Mouse (Mus musculus) urinary bladder, postnatal 10 days (tissue): Measurements from ENCODE around the gene Rfesd.

Experiments used
- DNase-seq: peaks from one replicate; pipeline ENCODE4 v3.0.0; 2022; ENCODE audit warnings: low spot score

Gene Rfesd

DNA sequence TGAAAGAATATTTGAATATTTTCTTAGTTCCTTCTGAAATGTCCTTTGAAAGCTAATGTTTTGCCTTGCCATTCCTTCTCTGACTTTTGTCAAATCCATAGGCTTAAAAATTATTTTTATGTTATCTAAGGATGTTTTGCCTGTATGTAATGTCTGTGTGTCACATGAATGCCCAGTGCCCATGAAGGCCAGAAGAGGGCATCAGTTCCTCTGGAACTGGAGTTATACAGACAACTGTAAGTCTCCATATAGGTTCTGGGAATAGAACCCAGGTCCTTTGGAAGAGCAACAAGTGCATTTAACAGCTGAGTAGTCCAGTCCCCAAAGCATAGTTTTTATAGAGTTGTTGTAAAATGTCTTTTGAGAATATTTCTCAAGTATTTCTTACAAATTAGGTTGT is 36.6 kb downstream of the Rfesd start:
- DNase-seq, result no peak

DNA sequence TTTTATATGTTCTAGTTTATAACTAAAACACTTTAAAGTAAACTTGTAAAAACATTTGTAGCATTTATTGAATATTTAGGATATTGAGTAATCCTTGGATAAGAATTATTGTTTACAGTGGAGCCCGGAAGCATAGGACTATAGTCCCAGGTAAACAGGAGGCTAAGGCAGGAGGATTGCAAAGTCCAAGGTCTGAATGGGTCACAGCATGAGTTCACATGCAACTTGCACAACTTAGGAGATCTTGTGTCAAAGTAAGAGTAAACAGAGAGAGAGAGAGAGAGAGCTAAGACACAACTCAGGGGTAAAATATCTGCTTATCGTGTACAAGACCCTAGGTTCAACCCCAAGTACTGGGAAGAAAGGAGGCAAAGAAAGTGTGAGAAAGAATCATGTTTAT is 41.9 kb downstream of the Rfesd start:
- no peak for DNase-seq

DNA sequence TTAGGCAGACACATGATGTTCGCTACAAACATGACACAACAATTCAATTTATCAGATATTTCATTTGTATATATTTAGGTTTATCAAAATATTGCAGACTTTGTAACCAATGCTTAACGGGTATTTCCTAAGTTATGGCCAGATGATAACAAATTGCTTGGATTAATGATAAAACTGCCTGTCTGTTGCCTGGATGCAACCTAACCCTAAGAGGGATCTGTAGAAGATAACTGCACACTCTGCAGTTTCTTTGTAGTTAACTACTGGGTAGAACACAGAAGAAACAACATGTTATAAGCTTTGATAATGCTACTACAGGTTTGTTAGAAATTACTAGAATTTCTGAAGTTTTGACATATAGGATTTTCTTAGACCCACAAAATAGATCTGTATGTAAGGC is 42.3 kb downstream of the Rfesd start:
- no peak for DNase-seq

DNA sequence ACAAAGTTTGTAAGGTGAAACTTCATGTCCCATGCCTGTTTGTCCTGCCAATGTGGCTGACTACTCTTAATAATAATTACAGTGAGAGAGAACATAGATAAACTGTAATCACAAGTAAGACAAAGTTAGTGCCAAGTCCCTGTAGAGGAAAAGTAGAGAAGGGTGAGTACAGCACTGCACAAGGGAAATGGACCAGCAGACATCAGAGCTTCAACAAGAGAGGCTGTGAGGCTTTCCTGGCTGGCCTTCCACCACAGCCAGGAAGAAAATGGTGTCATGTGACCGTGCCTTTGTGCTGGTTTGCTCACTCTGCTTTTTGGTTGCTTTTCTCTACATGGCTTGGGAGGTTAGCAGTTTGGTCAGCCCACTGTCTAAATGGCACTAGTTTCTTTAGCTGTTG is 42.9 kb downstream of the Rfesd start:
- DNase-seq, result no peak

DNA sequence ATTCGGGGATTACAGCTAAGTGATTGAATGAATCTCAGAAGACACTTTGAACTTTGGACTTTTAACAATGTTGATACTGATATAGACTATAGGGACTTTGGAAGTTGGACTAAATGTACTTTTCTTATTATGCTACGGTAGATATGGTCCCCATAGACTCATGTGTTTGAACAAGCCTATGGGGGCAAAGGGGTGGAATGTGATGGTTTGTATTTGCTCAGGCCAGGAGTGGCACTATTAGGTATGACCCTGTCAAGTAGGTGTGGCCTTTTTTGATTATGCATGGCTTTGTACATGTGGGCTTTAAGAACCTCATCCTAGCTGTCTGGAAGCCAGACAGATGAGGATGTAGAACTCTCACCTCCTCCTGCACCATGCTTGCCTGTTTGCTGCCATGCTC is 44.0 kb downstream of the Rfesd start:
- no peak for DNase-seq

DNA sequence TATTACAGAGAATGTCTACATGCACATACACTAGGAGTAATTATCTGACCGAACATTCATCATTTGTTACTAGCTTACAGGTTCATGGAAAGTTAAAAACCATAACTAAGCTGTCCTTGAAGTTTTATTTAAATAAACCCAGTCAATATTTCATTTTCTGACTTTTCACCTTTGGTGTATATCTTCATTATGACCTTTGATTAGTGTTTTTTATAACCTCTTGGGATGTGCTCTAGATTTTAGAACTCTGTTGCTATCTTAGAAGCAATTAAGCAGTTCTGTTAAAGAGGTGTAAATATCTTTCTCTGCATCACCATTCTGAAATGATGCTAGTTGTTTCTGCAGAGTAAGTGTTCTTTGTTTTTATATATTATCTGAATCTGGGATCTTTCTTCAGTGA is 51.7 kb downstream of the Rfesd start, which contains the start of gene Spata9:
TSS of gene Spata9 (plus strand) at position 301 of the 400 bp plus-strand sequence.
- no peak for DNase-seq

DNA sequence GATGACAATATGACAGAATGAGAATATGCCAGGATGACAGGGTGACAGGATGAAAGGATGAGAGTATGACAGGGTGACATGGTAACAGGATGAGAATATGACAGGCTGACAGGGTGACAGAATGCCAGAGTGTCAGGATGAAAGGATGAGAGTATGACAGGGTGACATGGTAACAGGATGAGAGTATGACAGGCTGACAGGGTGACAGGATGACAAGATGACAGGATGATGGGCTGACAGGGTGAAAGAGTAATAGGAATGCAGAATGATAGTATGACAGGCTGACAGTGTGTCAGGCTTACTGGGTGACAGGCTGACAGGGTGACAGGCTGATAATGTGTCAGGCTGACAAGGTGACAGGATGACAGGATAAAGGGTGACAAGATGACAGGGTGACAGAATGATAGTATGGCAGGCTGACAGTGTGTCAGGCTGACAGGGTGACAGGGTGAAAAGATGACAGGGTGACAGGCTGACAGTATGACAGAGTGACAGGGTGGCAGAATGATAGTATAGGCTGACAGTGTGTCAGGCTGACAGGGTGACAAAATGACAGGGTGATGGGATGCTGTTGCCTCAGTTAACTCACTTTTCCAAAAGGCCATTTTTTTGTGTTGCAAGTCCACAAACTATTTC is 63.0 kb downstream of the Rfesd start:
- no peak for DNase-seq
